Mouse (Mus musculus) layer of hippocampus, postnatal 10 days (tissue): ENCODE measurements around the gene Gm8879. TPM values are rescaled to one million over a fixed set of nuclear protein-coding genes. Genes with fewer than 3 reads are reported as not detected.
"Not testable (repeated sequence)": the region's sequence is repeated elsewhere in the genome, so short reads cannot be mapped to it uniquely, and the experiment has no call there.

ENCODE experiments used
- DNase-seq, 2 experiments: peaks; one replicate each; pipeline ENCODE4 v3.0.0; 2021; ENCODE audit warnings: low spot score in 2 of 2
- long read RNA-seq: library from polyadenylated mRNA; stranded (forward); transcript quantifications from one replicate; pipeline ENCODE4 v2.0.0, GENCODE M21; 2023
- total RNA-seq, 2 experiments: library from RNA; stranded (reverse); gene quantifications; 2 replicates each; pipeline ENCODE4 v1.2.3; 2021

The Gm8879 gene
- not detected for total RNA-seq
- long read RNA-seq = 0 reads

DNA sequence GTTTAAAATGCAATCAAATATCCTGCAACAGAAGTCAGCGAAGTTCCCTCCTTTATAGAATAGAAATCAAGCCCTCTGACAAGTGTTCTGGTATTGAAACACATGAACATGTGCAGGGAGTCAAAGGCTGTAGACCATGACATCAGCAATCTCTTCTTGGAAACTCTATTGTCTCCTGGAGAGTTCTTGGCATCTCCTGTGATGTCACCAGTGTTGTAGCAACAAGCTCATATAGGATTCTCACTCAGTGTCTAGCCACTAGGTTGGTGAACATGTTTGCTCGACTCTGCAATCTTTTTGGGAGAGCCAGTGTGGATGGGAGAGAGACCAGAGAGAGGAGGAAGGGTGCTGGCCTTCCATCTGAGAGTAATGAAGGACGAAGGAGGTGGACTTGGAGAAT lies at the start of gene Gm8879:
Gm8879 (plus strand) TSS at position 301 of the 400 bp plus-strand sequence.
- not testable (repeated sequence) for DNase-seq

DNA sequence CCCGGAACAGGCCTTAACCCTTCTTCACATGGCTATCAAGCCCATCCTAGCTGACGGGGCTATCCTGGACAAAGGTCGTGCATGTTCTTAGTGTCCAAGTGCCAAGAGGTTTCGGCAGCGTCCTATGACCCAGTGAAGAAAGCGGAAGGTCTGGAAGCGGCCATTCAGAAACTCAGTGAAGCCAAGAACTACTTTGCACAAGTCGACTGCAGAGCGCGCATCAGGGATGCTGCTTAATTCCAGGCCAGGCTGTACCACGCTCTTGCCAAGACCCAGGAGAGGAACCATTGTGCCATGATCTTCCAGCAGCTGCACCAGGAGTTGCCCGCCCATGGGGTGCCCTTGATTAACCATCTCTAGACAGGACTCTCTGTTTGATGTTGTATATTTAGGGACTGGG lies 10.6 kb downstream of the Gm8879 start:
- peak in 1 of 2 experiments; percentile 9 for DNase-seq

Other genes starting within 250 kb of the Gm8879 start
- not detected for gene Gm8871, start 179.8 kb upstream of the Gm8879 start, total RNA-seq
- not detected for gene Gm8857, start 179.8 kb upstream of the Gm8879 start, total RNA-seq
- gene Gm5861, start 55.4 kb downstream of the Gm8879 start, total RNA-seq = not detected
- not detected for gene Gm8890, start 128.4 kb downstream of the Gm8879 start, total RNA-seq
- not detected for gene Speer1, start 213.9 kb downstream of the Gm8879 start, total RNA-seq